Mouse (Mus musculus) bone marrow, adult 2 months (tissue): ENCODE measurements at regions not wholly inside any gene's neighbourhood (a gene's known extent, or its start where the extent isn't known, plus 50 kb on each side); places are given as distances from the start of the nearest gene placed in this dataset.
A peak's percentile ranks its signal among the peaks of the same experiment; 100 is the strongest.

Experiments used
- H3K27ac ChIP-seq: fragments of 200-500 bp; 2 replicates; pipeline ENCODE4 v1.5.1; 2012; ENCODE audit warnings: low read depth, mild to moderate bottlenecking, control low read depth, inconsistent platforms, low read length; ENCODE audit not compliant: control insufficient read depth, poor library complexity, insufficient read depth
- H3K4me1 ChIP-seq: fragments of 200-500 bp; 2 replicates; pipeline ENCODE4 v1.6.1; 2011; ENCODE audit warnings: low read length; ENCODE audit not compliant: control insufficient read depth, insufficient read depth
- H3K4me3 ChIP-seq: fragments of 200-500 bp; replicated peaks from 2 replicates; pipeline ENCODE3; 2011; ENCODE audit warnings: mild to moderate bottlenecking, low read depth, low read length, control low read depth; ENCODE audit not compliant: control insufficient read depth
- CTCF ChIP-seq: fragments of 200-500 bp; IDR thresholded peaks from 2 replicates; pipeline ENCODE4 v1.5.1; 2011; ENCODE audit warnings: low read length, control low read depth; ENCODE audit not compliant: control insufficient read depth, insufficient read depth
- POLR2A ChIP-seq: fragments of 200-500 bp; IDR thresholded peaks from 2 replicates; pipeline ENCODE4 v1.6.1; 2011; ENCODE audit warnings: low read depth, mild to moderate bottlenecking, control low read depth, low read length, borderline replicate concordance; ENCODE audit not compliant: control insufficient read depth
- WGBS: fragments of 180-500 bp; shearing (Covaris S2); methylation state at CpG from one replicate; pipeline ENCODE4 v1.1.7; 2018; 5-methylcytosine and 5-hydroxymethylcytosine counted together

GRCm38 (mm10) chr6:99792353-99792752 is 66.2 kb upstream of the Prok2 start:
- WGBS = 79% methylated on average over 10 of the region's 10 CpGs
- Histone ChIP-seq H3K4me3 (no peak overlapping the region), H3K27ac (no peak overlapping the region), H3K4me1 (no peaks in the 10 kb centered on the region)
- TF ChIP-seq POLR2A = no peak
- no peak for TF ChIP-seq CTCF

GRCm38 (mm10) chr6:99786977-99787376 is 60.8 kb upstream of the Prok2 start:
- no peak overlapping the region for H3K27ac ChIP-seq
- no peak for TF ChIP-seq CTCF
- no peak for TF ChIP-seq POLR2A
- H3K4me3 ChIP-seq = no peak overlapping the region
- no peaks in the 10 kb centered on the region; the same call in 1 of the 2 replicates for H3K4me1 ChIP-seq
- 60% methylated on average over 7 of the region's 7 CpGs for WGBS

DNA sequence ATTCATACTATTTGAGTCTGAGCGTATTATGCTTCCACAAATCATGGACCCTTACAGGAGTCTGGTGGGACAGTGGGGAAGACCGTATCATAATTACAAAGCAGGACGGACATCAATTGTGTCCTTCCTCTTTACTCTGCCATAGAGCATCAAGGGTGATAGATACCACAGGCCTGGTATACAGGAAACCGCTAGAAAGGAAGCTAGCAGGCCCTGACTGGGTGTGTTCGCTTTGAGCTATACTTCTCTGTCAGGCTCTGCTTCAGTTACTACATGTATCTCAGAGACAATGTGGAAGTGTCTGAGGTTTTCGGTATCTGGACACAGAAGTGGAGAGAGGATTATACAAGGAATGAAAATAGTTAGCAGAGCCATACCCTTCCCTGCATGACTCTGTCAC is 59.0 kb upstream of the Prok2 start:
- TF ChIP-seq POLR2A (no peak), CTCF (no peak)
- WGBS = 5% methylated on average over 6 of the region's 6 CpGs
- H3K27ac ChIP-seq = peak overlapping the region; percentile 41; the same call in 1 of the 2 replicates
- no peak overlapping the region for H3K4me3 ChIP-seq
- H3K4me1 ChIP-seq = no peaks in the 10 kb centered on the region; the same call in 1 of the 2 replicates

GRCm38 (mm10) chr6:99784804-99785203 is 58.6 kb upstream of the Prok2 start:
- TF ChIP-seq CTCF = no peak
- no peak for TF ChIP-seq POLR2A
- no peak overlapping the region for H3K4me3 ChIP-seq
- peak overlapping the region; percentile 41; the same call in 1 of the 2 replicates for H3K27ac ChIP-seq
- WGBS = 54% methylated on average over 3 of the region's 3 CpGs
- H3K4me1 ChIP-seq = no peaks in the 10 kb centered on the region; the same call in 1 of the 2 replicates

DNA sequence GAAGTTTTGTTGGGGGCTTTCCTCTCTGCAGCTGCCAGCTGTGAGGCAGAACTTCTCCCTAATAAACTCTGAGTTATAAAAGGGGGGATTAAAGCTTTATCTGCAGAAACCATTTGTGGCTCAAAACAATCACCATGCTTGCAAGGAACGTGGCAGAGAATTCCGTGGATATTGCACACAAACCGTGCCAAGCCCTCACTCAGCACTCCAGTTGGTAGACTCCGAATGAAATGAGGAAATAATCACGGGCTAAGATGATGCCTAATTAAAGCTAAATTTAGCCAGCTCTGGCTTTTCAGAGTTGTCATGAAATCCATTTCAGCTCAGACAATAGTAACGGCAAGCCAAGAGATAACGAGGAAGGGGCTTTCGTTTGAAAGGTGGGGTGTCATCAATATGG is 58.1 kb upstream of the Prok2 start:
- H3K4me3 ChIP-seq = no peak overlapping the region
- 71% methylated on average over 8 of the region's 8 CpGs for WGBS
- H3K4me1 ChIP-seq = no peaks in the 10 kb centered on the region; the same call in 1 of the 2 replicates
- H3K27ac ChIP-seq = no peak overlapping the region
- TF ChIP-seq POLR2A = no peak
- TF ChIP-seq CTCF = no peak

- Histone ChIP-seq H3K4me1 (no peaks in the 10 kb centered on the region; the same call in 1 of the 2 replicates), H3K4me3 (no peak overlapping the region), H3K27ac (no peak overlapping the region)
- WGBS = 76% methylated on average over 2 of the region's 2 CpGs
- TF ChIP-seq POLR2A = no peak
- peak; percentile 13; the same call in 1 of the 2 replicates for TF ChIP-seq CTCF
These were observed 56.8 kb upstream of the Prok2 start for GRCm38 (mm10) chr6:99782996-99783395.
